Mouse (Mus musculus): ENCODE data around the gene Mxd3.

The Mxd3 gene

GRCm38 (mm10) chr13:55329683-55330566, at the start of gene Mxd3:
Gene Mxd3, minus strand, starts transcription at chr13:55329823.
- DNase-seq (ENCODE audit: low spot score): peak; percentile 84

- peak; percentile 37 for DNase-seq (ENCODE audit: low spot score)
Observed at GRCm38 (mm10) chr13:55378907-55379580, 49.4 kb upstream of the Mxd3 start.

- no peak for DNase-seq (ENCODE audit: low spot score)
Observed at GRCm38 (mm10) chr13:55375877-55376276, 46.3 kb upstream of the Mxd3 start.

- DNase-seq (ENCODE audit: low spot score): no peak
Observed at GRCm38 (mm10) chr13:55374206-55374924, 44.7 kb upstream of the Mxd3 start.

GRCm38 (mm10) chr13:55371740-55372139, 42.1 kb upstream of the Mxd3 start:
- peak; percentile 10 for DNase-seq (ENCODE audit: low spot score)

- no peak for DNase-seq (ENCODE audit: low spot score)
Observed at GRCm38 (mm10) chr13:55371007-55371681, 41.5 kb upstream of the Mxd3 start.

GRCm38 (mm10) chr13:55370234-55370633, 40.6 kb upstream of the Mxd3 start:
- DNase-seq (ENCODE audit: low spot score): no peak

GRCm38 (mm10) chr13:55369531-55370114, 40.0 kb upstream of the Mxd3 start, which contains the start of gene Rgs14:
Gene Rgs14, plus strand, starts transcription at chr13:55369732.
- DNase-seq (ENCODE audit: low spot score): no peak

- no peak for DNase-seq (ENCODE audit: low spot score)
Observed at GRCm38 (mm10) chr13:55368401-55368800, 38.8 kb upstream of the Mxd3 start.

- DNase-seq (ENCODE audit: low spot score): peak; percentile 97
Observed at GRCm38 (mm10) chr13:55362453-55363060, 32.9 kb upstream of the Mxd3 start, which contains the start of gene Lman2. Gene Lman2, minus strand, starts transcription at chr13:55362783.

- DNase-seq (ENCODE audit: low spot score): no peak
Observed at GRCm38 (mm10) chr13:55361974-55362452, 32.4 kb upstream of the Mxd3 start.

- no peak for DNase-seq (ENCODE audit: low spot score)
Observed at GRCm38 (mm10) chr13:55361145-55361544, 31.5 kb upstream of the Mxd3 start.

- DNase-seq (ENCODE audit: low spot score): no peak
Observed at GRCm38 (mm10) chr13:55346745-55347144, 17.1 kb upstream of the Mxd3 start.

GRCm38 (mm10) chr13:55344286-55344685, 14.7 kb upstream of the Mxd3 start:
- no peak for DNase-seq (ENCODE audit: low spot score)

GRCm38 (mm10) chr13:55342469-55342868, 12.8 kb upstream of the Mxd3 start:
- DNase-seq (ENCODE audit: low spot score): no peak

- DNase-seq (ENCODE audit: low spot score): no peak
Observed at GRCm38 (mm10) chr13:55339259-55339658, 9.6 kb upstream of the Mxd3 start.

- no peak for DNase-seq (ENCODE audit: low spot score)
Observed at GRCm38 (mm10) chr13:55338131-55339054, 8.8 kb upstream of the Mxd3 start.

- DNase-seq (ENCODE audit: low spot score): no peak
Observed at GRCm38 (mm10) chr13:55337341-55337975, 7.8 kb upstream of the Mxd3 start.

GRCm38 (mm10) chr13:55335701-55336100, 6.1 kb upstream of the Mxd3 start:
- DNase-seq (ENCODE audit: low spot score): no peak
